Mouse (Mus musculus) mouse embryonic stem cell (cell line): ENCODE data around the gene Hvcn1.

Experiments
- in situ Hi-C, 2 experiments: fragments of 300-500 bp; cut with MboI; formaldehyde crosslinking; loops; 1 replicate in 1 of 2; 3 replicates in 1 of 2; pipeline ENCODE4 v1.14.3; 2019 to 2020; ENCODE audit warnings: low sequenced_read_pairs in 2 of 2, low pct_unique_long_range_greater_than_20kb in 1 of 2, mixed read lengths in 1 of 2; ENCODE audit not compliant: unreplicated experiment in 1 of 2

Gene Hvcn1

DNA sequence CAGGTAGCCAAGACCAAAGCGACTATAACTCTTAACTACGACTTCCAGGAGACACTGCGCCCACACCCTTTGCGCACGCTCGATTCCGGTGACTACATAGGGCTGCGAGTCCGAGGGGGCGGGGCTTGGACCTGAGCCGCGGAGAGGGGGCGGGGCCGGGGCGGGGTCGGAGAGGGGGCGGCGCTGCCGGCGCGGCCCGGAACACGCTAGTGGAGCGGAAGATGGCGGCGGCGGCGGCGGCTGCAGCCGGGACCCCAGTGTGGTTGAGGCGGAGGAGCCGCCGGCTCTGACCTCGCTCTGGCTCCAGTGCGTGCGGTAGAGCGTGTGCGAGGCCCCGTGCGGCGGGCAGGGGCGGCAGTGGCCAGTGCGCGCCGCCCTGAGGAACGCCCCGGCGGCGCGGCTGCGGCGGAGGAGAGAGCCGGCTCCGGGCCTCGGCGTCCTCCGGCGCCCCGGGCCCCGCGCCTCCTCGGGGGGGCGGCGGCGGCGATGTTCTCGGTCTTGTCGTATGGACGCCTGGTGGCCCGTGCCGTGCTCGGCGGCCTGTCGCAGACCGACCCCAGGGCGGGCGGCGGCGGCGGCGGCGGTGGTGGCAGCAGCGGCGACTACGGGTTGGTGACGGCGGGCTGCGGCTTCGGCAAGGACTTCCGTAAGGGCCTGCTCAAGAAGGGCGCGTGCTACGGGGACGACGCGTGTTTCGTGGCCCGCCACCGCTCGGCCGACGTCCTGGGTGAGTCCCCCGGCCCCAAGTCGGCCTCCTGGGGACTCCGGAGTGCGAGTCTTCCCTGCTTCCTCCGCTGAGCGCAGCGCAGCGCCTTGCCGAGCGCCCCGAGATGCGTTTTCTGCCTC lies 77.8 kb downstream of the Hvcn1 start, which contains the start of gene Pptc7:
Gene Pptc7, plus strand, starts transcription at position 183 of the 846 bp plus-strand sequence.
- in situ Hi-C loops, result no loop called here

DNA sequence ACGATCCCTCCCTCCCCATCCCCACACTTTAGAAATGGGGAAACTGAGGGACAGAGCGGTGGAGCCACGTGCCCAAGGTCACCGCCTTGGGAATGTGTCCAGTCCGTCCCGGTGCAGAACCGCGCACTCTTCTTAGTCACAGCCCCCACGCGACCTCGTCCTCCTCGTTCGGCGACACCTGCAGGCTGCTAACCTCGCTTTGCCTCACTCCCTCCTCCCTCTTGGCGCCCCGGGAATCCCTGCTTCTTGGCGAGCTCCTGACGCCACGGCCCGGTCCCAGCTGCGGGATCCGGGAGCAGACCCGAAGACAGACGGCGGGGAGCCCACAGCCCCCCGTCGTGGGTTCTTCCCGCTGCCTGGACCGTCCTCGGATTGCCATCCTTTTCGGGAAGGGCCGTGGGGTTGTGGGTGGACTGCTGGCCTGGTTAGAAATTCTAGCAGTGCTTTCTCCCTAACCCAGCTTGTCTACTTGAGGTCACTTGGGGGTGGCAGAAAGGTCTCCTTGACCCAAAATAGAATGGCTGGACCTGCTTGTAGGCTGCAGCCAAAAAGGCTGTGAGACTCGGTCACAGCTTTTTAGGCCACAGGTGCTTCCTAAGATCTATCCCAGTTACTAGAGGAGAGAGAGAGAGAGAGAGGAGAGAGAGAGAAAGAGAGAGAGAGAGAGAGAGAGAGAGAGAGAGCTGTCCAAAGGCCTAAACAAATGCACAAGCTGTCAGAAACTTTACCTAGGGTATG lies 78.6 kb downstream of the Hvcn1 start:
- in situ Hi-C loops, result no loop called here

DNA sequence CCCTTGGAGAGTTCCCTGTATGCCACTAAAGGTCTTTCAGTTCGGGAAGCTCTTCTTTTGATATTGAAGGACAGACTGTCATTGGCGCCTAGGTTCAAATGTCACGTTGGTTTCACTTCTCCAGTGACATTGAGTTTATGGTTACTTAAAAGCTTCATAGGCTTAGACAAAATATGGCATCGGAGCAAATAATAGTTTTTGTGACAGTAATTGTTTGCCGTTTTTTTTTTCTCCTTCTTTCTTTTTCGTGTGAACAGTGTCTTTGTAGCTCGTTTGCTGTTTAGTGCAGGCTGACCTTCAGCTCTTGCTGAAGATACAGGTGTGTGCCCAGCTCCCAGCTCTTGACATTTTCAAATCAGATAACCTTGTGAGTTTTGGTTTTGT lies 79.2 kb downstream of the Hvcn1 start:
- in situ Hi-C loops, result no loop called here

DNA sequence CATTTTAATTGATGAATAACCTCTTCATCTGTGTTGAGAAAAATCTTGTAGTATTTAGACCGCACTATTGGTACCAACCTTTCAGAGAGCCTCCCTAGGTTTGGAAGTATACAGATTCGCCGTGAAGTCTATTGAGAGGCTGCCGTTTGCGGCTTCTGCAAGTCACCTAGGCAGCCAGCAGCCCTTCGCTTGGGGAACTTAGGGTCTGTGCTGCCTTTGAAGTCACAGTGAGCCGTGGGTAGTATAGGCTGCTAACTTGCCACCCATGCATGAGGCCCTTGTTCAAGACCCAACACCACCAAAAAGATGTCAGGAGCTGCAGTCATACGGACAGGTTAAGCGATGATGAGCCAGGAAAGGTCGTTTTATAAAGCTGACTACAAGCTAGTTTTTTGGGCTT lies 79.6 kb downstream of the Hvcn1 start:
- in situ Hi-C loops, result no loop called here

DNA sequence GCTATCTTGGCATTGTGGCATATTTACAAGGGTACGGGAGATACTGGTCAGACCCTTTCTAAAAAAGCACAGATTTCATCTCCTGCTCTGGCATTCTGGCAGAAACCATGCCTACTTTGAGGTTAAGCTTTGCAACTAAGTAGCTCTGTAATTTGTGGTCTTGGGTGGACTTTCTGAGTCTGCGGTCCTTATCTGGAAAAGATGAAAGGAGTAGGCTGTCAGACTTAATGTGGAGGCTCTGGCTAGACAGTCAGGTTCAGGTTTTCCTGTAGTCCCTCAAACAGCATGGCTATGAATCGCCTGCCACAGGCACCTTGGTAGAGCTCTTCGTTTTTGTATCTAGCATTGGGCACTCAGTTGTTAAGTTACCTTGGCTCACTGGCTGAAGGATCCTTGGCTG lies 80.4 kb downstream of the Hvcn1 start:
- in situ Hi-C loops, result no loop called here

DNA sequence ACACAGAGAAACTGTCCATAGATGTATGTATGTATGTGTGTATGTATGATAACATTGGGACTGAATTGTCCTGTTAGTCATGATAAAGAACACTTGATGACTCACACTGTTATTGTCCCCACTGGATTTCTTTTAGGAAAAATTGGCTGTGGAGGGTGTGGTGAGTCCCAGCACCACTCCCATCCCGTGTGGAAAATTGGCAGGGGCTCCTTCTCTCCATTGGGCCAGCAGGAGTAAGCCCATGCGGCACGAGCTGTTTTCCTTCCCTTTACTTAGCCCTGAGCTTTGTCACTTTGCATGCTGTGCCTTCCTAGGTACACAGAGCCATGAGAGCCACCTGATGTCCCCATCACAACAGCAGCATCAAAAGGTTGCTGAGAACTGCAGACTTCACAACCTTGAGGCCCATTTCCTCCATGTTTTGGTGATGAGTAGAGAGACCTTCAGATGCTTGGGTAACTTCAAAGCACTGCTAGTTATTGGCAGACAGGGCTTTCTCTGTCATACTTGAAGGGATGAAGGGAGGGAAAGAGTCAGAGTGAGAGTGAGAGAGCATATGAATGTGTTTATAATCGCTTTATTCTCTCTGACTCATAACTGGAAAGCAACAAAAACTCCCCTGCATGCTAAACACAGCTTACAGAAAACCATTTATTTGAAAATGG lies 81.7 kb downstream of the Hvcn1 start:
- in situ Hi-C loops, result no loop called here

DNA sequence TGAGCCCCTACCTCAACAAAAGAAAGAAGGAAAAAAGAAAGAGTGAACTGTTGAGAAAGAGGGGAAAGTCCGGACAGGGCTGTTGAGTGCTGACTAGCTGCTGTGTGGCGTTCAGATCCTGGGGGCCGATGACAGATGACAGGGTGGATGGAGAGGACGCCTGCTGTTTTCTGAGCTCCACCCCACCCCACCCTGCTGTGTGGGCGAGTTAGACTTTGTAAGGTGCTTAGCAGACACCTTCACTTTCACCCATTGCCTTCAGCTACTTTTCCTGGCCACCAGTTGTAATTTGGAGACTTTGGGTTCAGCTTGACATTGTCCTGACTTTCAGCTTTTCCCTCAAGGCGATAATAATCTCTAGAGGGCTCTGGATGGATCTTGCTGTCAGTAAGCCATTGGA lies 84.5 kb downstream of the Hvcn1 start:
- in situ Hi-C loops, result no loop called here
